Mouse (Mus musculus): ENCODE measurements around the gene Arhgap15.

- TF ChIP-seq MAFK (IDR thresholded peaks at IDR 0.05; ENCODE audit: insufficient read depth, low read depth, low read length) (no peak), ZNF384 (IDR thresholded peaks at IDR 0.05; ENCODE audit: low read depth, low read length) (no peak)
Observed at GRCm38 (mm10) chr2:44341091-44341571, 592.5 kb downstream of the Arhgap15 start.
